Mouse (Mus musculus) testis, adult 2 months (tissue): ENCODE results near the gene Idua. TPM values are rescaled to one million over a fixed set of nuclear protein-coding genes. Genes with fewer than 3 reads are reported as not detected.

Experiments
- H3K27ac ChIP-seq: fragments of 200-500 bp; 2 replicates; pipeline ENCODE4 v1.5.1; 2012; ENCODE audit warnings: low read depth, low read length; ENCODE audit not compliant: control insufficient read depth, insufficient read depth
- H3K27me3 ChIP-seq: fragments of 200-500 bp; 2 replicates; pipeline ENCODE4 v1.6.1; 2012; ENCODE audit warnings: mild to moderate bottlenecking, low read length, moderate library complexity; ENCODE audit not compliant: control insufficient read depth, insufficient read depth
- H3K36me3 ChIP-seq: fragments of 200-500 bp; 2 replicates; pipeline ENCODE4 v1.6.1; 2012; ENCODE audit warnings: mild to moderate bottlenecking, low read length; ENCODE audit not compliant: control insufficient read depth, insufficient read depth
- H3K4me1 ChIP-seq: fragments of 200-500 bp; 2 replicates; pipeline ENCODE4 v1.6.1; 2012; ENCODE audit warnings: low read length; ENCODE audit not compliant: control insufficient read depth, insufficient read depth
- H3K4me3 ChIP-seq: fragments of 200-500 bp; 2 replicates; pipeline ENCODE4 v1.5.1; 2012; ENCODE audit warnings: low read depth, mild to moderate bottlenecking, low read length, moderate library complexity, mixed read lengths; ENCODE audit not compliant: control insufficient read depth
- CTCF ChIP-seq: fragments of 200-500 bp; IDR thresholded peaks from 2 replicates; pipeline ENCODE4 v1.5.1; 2012; ENCODE audit warnings: low read depth, mild to moderate bottlenecking, inconsistent platforms, low read length, moderate library complexity; ENCODE audit not compliant: control insufficient read depth, insufficient read depth, insufficient replicate concordance
- POLR2A ChIP-seq: fragments of 200-500 bp; IDR thresholded peaks from 2 replicates; pipeline ENCODE4 v1.6.1; 2012; ENCODE audit warnings: low read depth, mild to moderate bottlenecking, inconsistent platforms, low read length, moderate library complexity; ENCODE audit not compliant: control insufficient read depth
- polyA plus RNA-seq: library from polyadenylated mRNA; depleted of rRNA; stranded (reverse); fragments of >200 nt; gene quantifications from 2 replicates; pipeline ENCODE4 v1.2.3, GENCODE M21; 2012

Gene Idua
- polyA plus RNA-seq, 1 experiment: 3.6 TPM

GRCm38 (mm10) chr5:108647820-108648465 lies 12.2 kb upstream of the Idua start:
- H3K36me3 ChIP-seq: no peaks in the 10 kb centered on the region; the same call in 1 of the 2 replicates
- H3K4me3 ChIP-seq: no peak overlapping the region
- no peak for TF ChIP-seq CTCF
- no peak for TF ChIP-seq POLR2A
- no peaks in the 10 kb centered on the region for H3K27me3 ChIP-seq
- no peaks in the 10 kb centered on the region for H3K4me1 ChIP-seq
- H3K27ac ChIP-seq: no peak overlapping the region

- H3K4me1 ChIP-seq: no peaks in the 10 kb centered on the region
- H3K36me3 ChIP-seq: no peaks in the 10 kb centered on the region; the same call in 1 of the 2 replicates
- TF ChIP-seq POLR2A: no peak
- no peak for TF ChIP-seq CTCF
- H3K27ac ChIP-seq: no peak overlapping the region
- H3K27me3 ChIP-seq: no peaks in the 10 kb centered on the region
- H3K4me3 ChIP-seq: no peak overlapping the region
Observed at GRCm38 (mm10) chr5:108648937-108649576, 11.1 kb upstream of the Idua start.

DNA sequence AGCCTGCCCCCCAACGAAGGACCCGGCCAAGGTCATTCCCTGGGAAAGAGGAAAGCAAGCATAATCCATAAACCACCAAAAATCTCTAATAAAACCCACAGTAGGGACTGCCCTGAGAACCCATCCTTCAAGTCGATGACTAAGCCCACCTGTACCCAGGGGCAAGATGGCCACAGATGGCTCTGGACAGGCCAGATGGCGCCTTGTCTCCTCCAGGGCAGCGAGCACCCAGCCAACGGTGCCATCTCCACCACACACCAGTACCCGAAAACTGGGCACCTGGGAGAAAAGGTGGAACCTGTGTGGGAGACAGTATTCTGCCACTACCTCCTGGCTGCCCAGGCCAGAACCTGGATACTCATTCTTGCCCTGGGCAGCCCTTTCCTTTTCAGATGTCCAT lies 9.8 kb upstream of the Idua start:
- H3K4me3 ChIP-seq: no peak overlapping the region
- TF ChIP-seq CTCF (no peak), POLR2A (no peak)
- no peak overlapping the region for H3K27ac ChIP-seq
- H3K27me3 ChIP-seq: no peaks in the 10 kb centered on the region
- H3K4me1 ChIP-seq: no peaks in the 10 kb centered on the region
- H3K36me3 ChIP-seq: no peaks in the 10 kb centered on the region; the same call in 1 of the 2 replicates

DNA sequence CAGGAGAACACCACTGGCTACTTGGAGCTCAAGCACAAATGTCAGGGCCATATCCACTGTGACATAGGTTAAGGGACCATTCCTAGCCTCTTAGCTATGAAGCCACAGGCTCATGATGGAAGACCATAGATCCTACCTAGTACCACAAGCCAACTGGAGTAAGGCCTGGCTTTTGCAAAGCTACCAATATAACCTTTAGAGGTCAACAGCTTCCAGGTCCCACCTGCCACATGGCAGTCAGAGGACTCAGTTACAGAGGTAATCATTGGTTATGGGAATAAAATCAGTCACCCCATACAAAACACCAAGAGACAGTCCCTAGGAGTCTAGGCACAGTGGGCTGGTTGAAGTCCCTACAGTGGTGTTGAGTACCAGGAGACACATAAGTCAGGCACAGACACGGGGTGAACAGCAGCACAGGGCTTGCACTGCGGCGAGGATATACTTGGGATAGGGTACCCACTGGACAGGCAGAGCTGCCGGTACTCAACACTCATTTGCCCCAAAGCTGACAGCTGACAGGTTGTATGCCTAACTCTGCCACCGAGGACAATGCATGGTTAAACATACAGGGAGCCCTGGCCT lies 8.9 kb upstream of the Idua start:
- H3K27ac ChIP-seq: no peak overlapping the region
- H3K36me3 ChIP-seq: no peaks in the 10 kb centered on the region; the same call in 1 of the 2 replicates
- no peaks in the 10 kb centered on the region for H3K27me3 ChIP-seq
- H3K4me1 ChIP-seq: no peaks in the 10 kb centered on the region
- no peak overlapping the region for H3K4me3 ChIP-seq
- no peak for TF ChIP-seq CTCF
- no peak for TF ChIP-seq POLR2A

DNA sequence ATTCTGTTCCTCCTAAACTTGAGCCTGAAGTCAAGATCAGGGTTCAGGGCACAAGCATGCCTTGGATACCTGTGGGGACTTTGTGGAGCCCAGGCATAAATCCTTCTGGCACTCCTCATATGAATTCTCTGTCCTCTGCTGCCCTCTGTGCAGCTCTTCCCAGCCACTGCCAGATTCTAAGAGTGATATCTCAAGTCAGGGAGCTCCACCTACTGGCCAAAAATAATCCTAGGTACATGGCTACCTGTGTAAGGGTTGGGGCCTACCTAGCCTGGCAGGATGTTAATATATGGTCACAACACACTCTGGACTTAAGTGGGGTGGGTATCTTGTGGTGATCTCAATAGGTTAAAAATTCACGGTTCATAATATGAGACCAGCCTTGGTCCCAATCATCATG lies 8.3 kb upstream of the Idua start:
- no peaks in the 10 kb centered on the region for H3K4me1 ChIP-seq
- TF ChIP-seq POLR2A (no peak), CTCF (no peak)
- no peak overlapping the region for H3K27ac ChIP-seq
- no peak overlapping the region for H3K4me3 ChIP-seq
- no peaks in the 10 kb centered on the region; the same call in 1 of the 2 replicates for H3K36me3 ChIP-seq
- no peaks in the 10 kb centered on the region for H3K27me3 ChIP-seq

DNA sequence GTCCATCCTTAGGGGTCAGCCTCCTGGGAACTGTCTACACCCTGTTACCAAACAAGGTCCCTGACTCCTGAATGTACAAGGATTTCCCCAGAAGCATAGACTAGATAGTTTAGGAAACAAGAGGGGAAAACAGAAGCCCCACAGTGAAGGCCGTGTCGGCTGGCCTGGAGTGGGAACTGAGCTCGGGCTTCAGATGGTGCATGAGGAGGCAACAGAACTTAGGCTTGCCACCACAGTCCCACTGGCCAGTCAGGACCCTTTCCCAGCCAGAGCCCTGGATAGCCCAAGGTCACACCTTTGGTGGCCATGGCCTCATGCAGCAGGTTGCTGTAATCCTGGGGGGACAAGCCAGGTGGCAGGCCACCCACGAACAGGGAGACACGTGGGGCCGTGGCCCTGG lies 6.8 kb upstream of the Idua start:
- TF ChIP-seq POLR2A (no peak), CTCF (no peak)
- no peak overlapping the region for H3K4me3 ChIP-seq
- no peak overlapping the region for H3K27ac ChIP-seq
- no peaks in the 10 kb centered on the region for H3K27me3 ChIP-seq
- no peaks in the 10 kb centered on the region; the same call in 1 of the 2 replicates for H3K36me3 ChIP-seq
- no peaks in the 10 kb centered on the region for H3K4me1 ChIP-seq

GRCm38 (mm10) chr5:108654444-108654990 lies 5.6 kb upstream of the Idua start:
- no peak overlapping the region for H3K4me3 ChIP-seq
- H3K27ac ChIP-seq: no peak overlapping the region
- no peaks in the 10 kb centered on the region for H3K36me3 ChIP-seq
- no peak for TF ChIP-seq POLR2A
- TF ChIP-seq CTCF: no peak
- no peaks in the 10 kb centered on the region for H3K27me3 ChIP-seq
- no peaks in the 10 kb centered on the region for H3K4me1 ChIP-seq
